Mouse (Mus musculus): ENCODE results near the gene Nptn. TPM values are rescaled to one million over a fixed set of nuclear protein-coding genes. Genes with fewer than 3 reads are reported as not detected.

Gene Nptn
- polyA plus RNA-seq, 1 experiment: 208 TPM

- no peak for DNase-seq (ENCODE audit: low read depth in 1 of 2, low spot score in 2 of 2)
- Histone ChIP-seq H3K27me3 (ENCODE audit: control insufficient read depth, insufficient read depth, low read length) (no peaks in the 10 kb centered on the region), H3K4me1 (ENCODE audit: control insufficient read depth, insufficient read depth, insufficient read length) (no peaks in the 10 kb centered on the region), H3K36me3 (ENCODE audit: control insufficient read depth, insufficient read depth, low read length) (no peaks in the 10 kb centered on the region), H3K27ac (ENCODE audit: insufficient read depth, low read length) (no peak overlapping the region), H3K4me3 (ENCODE audit: extremely low read depth, insufficient read depth, insufficient read length) (no peak overlapping the region)
- TF ChIP-seq POLR2A (IDR thresholded peaks at IDR 0.05; ENCODE audit: low read depth, low read length): no peak
- no peak for TF ChIP-seq CTCF (IDR thresholded peaks at IDR 0.05; ENCODE audit: extremely low read depth, insufficient read depth, insufficient read length, insufficient replicate concordance)
- WGBS: 76% methylated on average over 3 of the region's 3 CpGs
Observed at GRCm38 (mm10) chr9:58615064-58615938, 33.3 kb downstream of the Nptn start.

GRCm38 (mm10) chr9:58623009-58623408 is 41.0 kb downstream of the Nptn start:
- TF ChIP-seq CTCF (IDR thresholded peaks at IDR 0.05; ENCODE audit: extremely low read depth, insufficient read depth, insufficient read length, insufficient replicate concordance) (no peak), POLR2A (IDR thresholded peaks at IDR 0.05; ENCODE audit: low read depth, low read length) (no peak)
- Histone ChIP-seq H3K4me1 (ENCODE audit: control insufficient read depth, insufficient read depth, insufficient read length) (peaks cover 2% of the 10 kb centered on the region; the same call in 1 of the 2 replicates), H3K27me3 (ENCODE audit: control insufficient read depth, insufficient read depth, low read length) (no peaks in the 10 kb centered on the region), H3K27ac (ENCODE audit: insufficient read depth, low read length) (no peak overlapping the region), H3K4me3 (ENCODE audit: extremely low read depth, insufficient read depth, insufficient read length) (no peak overlapping the region), H3K36me3 (ENCODE audit: control insufficient read depth, insufficient read depth, low read length) (peaks cover 5% of the 10 kb centered on the region)
- DNase-seq (ENCODE audit: low read depth in 1 of 2, low spot score in 2 of 2): no peak
- WGBS: 94% methylated on average over 1 of the region's 1 CpGs

GRCm38 (mm10) chr9:58627197-58627596 is 45.2 kb downstream of the Nptn start:
- WGBS: 52% methylated on average over 2 of the region's 2 CpGs
- Histone ChIP-seq H3K27ac (ENCODE audit: insufficient read depth, low read length) (no peak overlapping the region), H3K4me1 (ENCODE audit: control insufficient read depth, insufficient read depth, insufficient read length) (peaks cover 4% of the 10 kb centered on the region; the same call in 1 of the 2 replicates), H3K27me3 (ENCODE audit: control insufficient read depth, insufficient read depth, low read length) (no peaks in the 10 kb centered on the region), H3K4me3 (ENCODE audit: extremely low read depth, insufficient read depth, insufficient read length) (no peak overlapping the region), H3K36me3 (ENCODE audit: control insufficient read depth, insufficient read depth, low read length) (peaks cover 12% of the 10 kb centered on the region)
- no peak for DNase-seq (ENCODE audit: low read depth in 1 of 2, low spot score in 2 of 2)
- TF ChIP-seq POLR2A (IDR thresholded peaks at IDR 0.05; ENCODE audit: low read depth, low read length): no peak
- no peak for TF ChIP-seq CTCF (IDR thresholded peaks at IDR 0.05; ENCODE audit: extremely low read depth, insufficient read depth, insufficient read length, insufficient replicate concordance)

- 65% methylated on average over 2 of the region's 2 CpGs for WGBS
- TF ChIP-seq CTCF (IDR thresholded peaks at IDR 0.05; ENCODE audit: extremely low read depth, insufficient read depth, insufficient read length, insufficient replicate concordance) (no peak), POLR2A (IDR thresholded peaks at IDR 0.05; ENCODE audit: low read depth, low read length) (no peak)
- DNase-seq (ENCODE audit: low read depth in 1 of 2, low spot score in 2 of 2): no peak
- peaks cover 4% of the 10 kb centered on the region; the same call in 1 of the 2 replicates for H3K4me1 ChIP-seq (ENCODE audit: control insufficient read depth, insufficient read depth, insufficient read length)
- H3K36me3 ChIP-seq (ENCODE audit: control insufficient read depth, insufficient read depth, low read length): peaks cover 12% of the 10 kb centered on the region
- H3K27ac ChIP-seq (ENCODE audit: insufficient read depth, low read length): no peak overlapping the region
- H3K4me3 ChIP-seq (ENCODE audit: extremely low read depth, insufficient read depth, insufficient read length): no peak overlapping the region
- no peaks in the 10 kb centered on the region for H3K27me3 ChIP-seq (ENCODE audit: control insufficient read depth, insufficient read depth, low read length)
Observed at GRCm38 (mm10) chr9:58630441-58630840, 48.4 kb downstream of the Nptn start.

GRCm38 (mm10) chr9:58648406-58649264 is 66.6 kb downstream of the Nptn start:
- H3K27ac ChIP-seq (ENCODE audit: insufficient read depth, low read length): no peak overlapping the region
- no peak for DNase-seq (ENCODE audit: low read depth in 1 of 2, low spot score in 2 of 2)
- TF ChIP-seq POLR2A (IDR thresholded peaks at IDR 0.05; ENCODE audit: low read depth, low read length) (no peak), CTCF (IDR thresholded peaks at IDR 0.05; ENCODE audit: extremely low read depth, insufficient read depth, insufficient read length, insufficient replicate concordance) (no peak)

GRCm38 (mm10) chr9:58649265-58649626 is 67.2 kb downstream of the Nptn start:
- no peaks in the 10 kb centered on the region for H3K27me3 ChIP-seq (ENCODE audit: control insufficient read depth, insufficient read depth, low read length)
- no peaks in the 10 kb centered on the region for H3K4me1 ChIP-seq (ENCODE audit: control insufficient read depth, insufficient read depth, insufficient read length)
- no peak for TF ChIP-seq POLR2A (IDR thresholded peaks at IDR 0.05; ENCODE audit: low read depth, low read length)
- no peak for TF ChIP-seq CTCF (IDR thresholded peaks at IDR 0.05; ENCODE audit: extremely low read depth, insufficient read depth, insufficient read length, insufficient replicate concordance)
- 77% methylated on average over 4 of the region's 4 CpGs for WGBS
- peaks cover 24% of the 10 kb centered on the region for H3K36me3 ChIP-seq (ENCODE audit: control insufficient read depth, insufficient read depth, low read length)
- no peak overlapping the region for H3K27ac ChIP-seq (ENCODE audit: insufficient read depth, low read length)
- no peak overlapping the region for H3K4me3 ChIP-seq (ENCODE audit: extremely low read depth, insufficient read depth, insufficient read length)
- no peak for DNase-seq (ENCODE audit: low read depth in 1 of 2, low spot score in 2 of 2)

More at GRCm38 (mm10) chr9:58648406-58649264, 66.6 kb downstream of the Nptn start:
- Histone ChIP-seq H3K4me1 (ENCODE audit: control insufficient read depth, insufficient read depth, insufficient read length) (no peaks in the 10 kb centered on the region), H3K27me3 (ENCODE audit: control insufficient read depth, insufficient read depth, low read length) (no peaks in the 10 kb centered on the region), H3K36me3 (ENCODE audit: control insufficient read depth, insufficient read depth, low read length) (peaks cover 28% of the 10 kb centered on the region), H3K4me3 (ENCODE audit: extremely low read depth, insufficient read depth, insufficient read length) (no peak overlapping the region)
- 94% methylated on average over 6 of the region's 6 CpGs for WGBS

All from spleen, adult 2 months (tissue).